Mouse (Mus musculus): Measurements from ENCODE around the gene Arl5c.

Arl5c gene

GRCm38 (mm10) chr11:97996691-97997090 lies 710 bp upstream of the Arl5c start:
- no peak for DNase-seq (ENCODE audit: low read depth, low spot score)

- DNase-seq (ENCODE audit: low read depth, low spot score): peak; percentile 46
Observed at GRCm38 (mm10) chr11:97994539-97995100, 1.4 kb downstream of the Arl5c start.

- DNase-seq (ENCODE audit: low read depth, low spot score): peak; percentile 80
Observed at GRCm38 (mm10) chr11:97988530-97989096, 7.4 kb downstream of the Arl5c start.

GRCm38 (mm10) chr11:97987551-97988526 lies 8.1 kb downstream of the Arl5c start:
- DNase-seq (ENCODE audit: low read depth, low spot score): peak; percentile 90

GRCm38 (mm10) chr11:97986738-97987465 lies 9.1 kb downstream of the Arl5c start:
- no peak for DNase-seq (ENCODE audit: low read depth, low spot score)

- no peak for DNase-seq (ENCODE audit: low read depth, low spot score)
Observed at GRCm38 (mm10) chr11:97985727-97986677, 10.0 kb downstream of the Arl5c start, which contains the start of gene Plxdc1. Gene Plxdc1, minus strand, starts transcription at chr11:97986444.

- no peak for DNase-seq (ENCODE audit: low read depth, low spot score)
Observed at GRCm38 (mm10) chr11:97983983-97984382, 12.0 kb downstream of the Arl5c start.

GRCm38 (mm10) chr11:97983506-97983905 lies 12.5 kb downstream of the Arl5c start:
- no peak for DNase-seq (ENCODE audit: low read depth, low spot score)

- DNase-seq (ENCODE audit: low read depth, low spot score): no peak
Observed at GRCm38 (mm10) chr11:97982721-97983120, 13.3 kb downstream of the Arl5c start.

GRCm38 (mm10) chr11:97980531-97980966 lies 15.4 kb downstream of the Arl5c start:
- no peak for DNase-seq (ENCODE audit: low read depth, low spot score)

GRCm38 (mm10) chr11:97979824-97980495 lies 16.0 kb downstream of the Arl5c start:
- DNase-seq (ENCODE audit: low read depth, low spot score): no peak

GRCm38 (mm10) chr11:97978392-97978791 lies 17.6 kb downstream of the Arl5c start:
- no peak for DNase-seq (ENCODE audit: low read depth, low spot score)

GRCm38 (mm10) chr11:97977797-97978196 lies 18.2 kb downstream of the Arl5c start:
- no peak for DNase-seq (ENCODE audit: low read depth, low spot score)

GRCm38 (mm10) chr11:97974746-97975145 lies 21.2 kb downstream of the Arl5c start:
- DNase-seq (ENCODE audit: low read depth, low spot score): no peak

- DNase-seq (ENCODE audit: low read depth, low spot score): no peak
Observed at GRCm38 (mm10) chr11:97974141-97974540, 21.8 kb downstream of the Arl5c start.

- DNase-seq (ENCODE audit: low read depth, low spot score): no peak
Observed at GRCm38 (mm10) chr11:97972434-97972833, 23.5 kb downstream of the Arl5c start.

- DNase-seq (ENCODE audit: low read depth, low spot score): no peak
Observed at GRCm38 (mm10) chr11:97971232-97971631, 24.7 kb downstream of the Arl5c start.

GRCm38 (mm10) chr11:97970771-97971170 lies 25.2 kb downstream of the Arl5c start:
- DNase-seq (ENCODE audit: low read depth, low spot score): no peak

GRCm38 (mm10) chr11:97968385-97968784 lies 27.6 kb downstream of the Arl5c start:
- no peak for DNase-seq (ENCODE audit: low read depth, low spot score)

GRCm38 (mm10) chr11:97967114-97967513 lies 28.9 kb downstream of the Arl5c start:
- no peak for DNase-seq (ENCODE audit: low read depth, low spot score)
